Mouse (Mus musculus) midbrain, embryonic 16.5 days (tissue): Measurements from ENCODE around the gene Casq1. TPM values are rescaled to one million over a fixed set of nuclear protein-coding genes. Genes with fewer than 3 reads are reported as not detected.

Source experiments
- ATAC-seq: fragments of 200-750 bp; cut with Nextera tagmentation; 2 replicates; pipeline ENCODE4 v1.8.0; 2017; ENCODE audit warnings: moderate TSS enrichment
- H3K27ac ChIP-seq: fragments of 300-500 bp; sonication (generic); 2 replicates; pipeline ENCODE4 v1.5.1; 2014; ENCODE audit warnings: mild to moderate bottlenecking, low read length, mixed read lengths
- H3K27me3 ChIP-seq: fragments of 300-500 bp; sonication (generic); 2 replicates; pipeline ENCODE4 v1.6.1; 2014; ENCODE audit warnings: low read depth, low read length, mixed read lengths; ENCODE audit not compliant: control insufficient read depth, insufficient read depth
- H3K36me3 ChIP-seq: fragments of 300-500 bp; sonication (generic); 2 replicates; pipeline ENCODE4 v1.6.1; 2014; ENCODE audit warnings: mild to moderate bottlenecking, low read length, moderate library complexity, mixed read lengths; ENCODE audit not compliant: control insufficient read depth, insufficient read depth
- H3K4me1 ChIP-seq: fragments of 300-500 bp; sonication (generic); 2 replicates; pipeline ENCODE4 v1.6.1; 2014; ENCODE audit warnings: mild to moderate bottlenecking, low read length, mixed read lengths; ENCODE audit not compliant: control insufficient read depth, insufficient read depth
- H3K4me2 ChIP-seq: fragments of 300-500 bp; sonication (generic); 2 replicates; pipeline ENCODE4 v1.6.1; 2014; ENCODE audit warnings: mild to moderate bottlenecking, low read length, mixed read lengths
- H3K4me3 ChIP-seq: fragments of 300-500 bp; sonication (generic); 2 replicates; pipeline ENCODE4 v1.5.1; 2014; ENCODE audit warnings: low read depth, mild to moderate bottlenecking, low read length, moderate library complexity, mixed read lengths
- H3K9ac ChIP-seq: fragments of 300-500 bp; sonication (generic); 2 replicates; pipeline ENCODE4 v1.6.1; 2014; ENCODE audit warnings: low read depth, low read length, mixed read lengths
- H3K9me3 ChIP-seq: fragments of 300-500 bp; sonication (generic); replicated peaks from 2 replicates; pipeline ENCODE4 v1.6.1; 2014; ENCODE audit warnings: mild to moderate bottlenecking, low read length, mixed read lengths; ENCODE audit not compliant: control insufficient read depth, poor library complexity, severe bottlenecking
- WGBS: fragments of 180-500 bp; shearing (Covaris S2); extraction: QIAGEN DNeasy Blood & Tissue Kit; methylation state at CpG from one replicate; pipeline ENCODE4 v1.1.7; 2014; 5-methylcytosine and 5-hydroxymethylcytosine counted together
- polyA plus RNA-seq: library from polyadenylated mRNA; unstranded; fragments of >200 nt; fragmentation: Nextera tagmentation; extraction: Ambion mirVana; gene quantifications from 2 replicates; pipeline ENCODE4 v1.2.1, GENCODE M21; 2015

Casq1 gene
- polyA plus RNA-seq, 1 experiment from 2014 or later: 1.8 TPM

DNA sequence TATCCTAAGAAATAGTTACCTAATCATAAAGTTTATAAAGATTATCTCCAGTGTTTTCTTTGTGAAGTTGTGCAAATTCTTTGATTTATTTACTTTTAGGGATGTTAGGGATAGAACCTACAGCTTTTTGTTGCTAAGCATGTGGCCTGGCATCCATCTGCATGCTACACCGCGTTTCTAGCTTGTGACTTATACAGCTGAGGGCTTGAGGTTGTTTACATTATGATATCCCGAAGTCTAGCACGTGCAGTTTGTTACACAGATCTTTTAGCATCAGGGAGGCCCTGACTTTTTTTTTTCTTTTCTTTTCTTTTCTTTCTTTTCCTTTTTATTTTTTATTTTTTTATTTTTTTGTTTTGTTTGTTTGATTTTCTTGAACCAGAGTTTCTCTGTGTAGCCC lies 59.7 kb downstream of the Casq1 start:
- Histone ChIP-seq H3K27me3 (no peaks in the 10 kb centered on the region), H3K36me3 (peaks cover 2% of the 10 kb centered on the region; the same call in 1 of the 2 replicates), H3K4me2 (no peak overlapping the region), H3K4me3 (no peak overlapping the region), H3K27ac (no peak overlapping the region), H3K9me3 (no peaks in the 10 kb centered on the region), H3K4me1 (no peaks in the 10 kb centered on the region; the same call in 1 of the 2 replicates), H3K9ac (no peak overlapping the region)
- 77% methylated on average over 4 of the region's 4 CpGs for WGBS
- no peak for ATAC-seq

Other genes starting within 250 kb of the Casq1 start
- 43.7 and 44.0 TPM in 2 replicates for gene Vangl2, start 191.4 kb downstream of the Casq1 start, polyA plus RNA-seq
- 0.45 and 1.2 TPM in 2 replicates for gene Nhlh1, start 162.3 kb downstream of the Casq1 start, polyA plus RNA-seq
- 209 and 222 TPM in 2 replicates for gene Copa, start 137.3 kb downstream of the Casq1 start, polyA plus RNA-seq
- gene Ncstn, start 137.1 kb downstream of the Casq1 start, polyA plus RNA-seq: 105 and 107 TPM in 2 replicates
- gene Pex19, start 93.1 kb downstream of the Casq1 start, polyA plus RNA-seq: 160 and 162 TPM in 2 replicates
- 84.7 and 84.9 TPM in 2 replicates for gene Dcaf8, start 71.8 kb downstream of the Casq1 start, polyA plus RNA-seq
- 460 and 525 TPM in 2 replicates for gene Pea15a, start 13.1 kb downstream of the Casq1 start, polyA plus RNA-seq
- not detected in 2 replicates for gene Atp1a4, start 38.5 kb upstream of the Casq1 start, polyA plus RNA-seq
- gene Igsf8, start 41.8 kb upstream of the Casq1 start, polyA plus RNA-seq: 63.9 and 64.0 TPM in 2 replicates
- 53.2 and 69.0 TPM in 2 replicates for gene Atp1a2, start 78.2 kb upstream of the Casq1 start, polyA plus RNA-seq
- gene Kcnj9, start 109.5 kb upstream of the Casq1 start, polyA plus RNA-seq: 7.7 and 7.8 TPM in 2 replicates
- gene Kcnj10, start 121.3 kb upstream of the Casq1 start, polyA plus RNA-seq: 1.5 and 2.5 TPM in 2 replicates
- 3.4 and 3.5 TPM in 2 replicates for gene Pigm, start 156.7 kb upstream of the Casq1 start, polyA plus RNA-seq